Mouse (Mus musculus): ENCODE measurements at regions not wholly inside any gene's neighbourhood (a gene's known extent, or its start where the extent isn't known, plus 50 kb on each side); places are given as distances from the start of the nearest gene placed in this dataset.

GRCm38 (mm10) chr2:166353447-166354111 lies 198.1 kb upstream of the Sulf2 start:
- DNase-seq (ENCODE audit: low spot score): no peak

DNA sequence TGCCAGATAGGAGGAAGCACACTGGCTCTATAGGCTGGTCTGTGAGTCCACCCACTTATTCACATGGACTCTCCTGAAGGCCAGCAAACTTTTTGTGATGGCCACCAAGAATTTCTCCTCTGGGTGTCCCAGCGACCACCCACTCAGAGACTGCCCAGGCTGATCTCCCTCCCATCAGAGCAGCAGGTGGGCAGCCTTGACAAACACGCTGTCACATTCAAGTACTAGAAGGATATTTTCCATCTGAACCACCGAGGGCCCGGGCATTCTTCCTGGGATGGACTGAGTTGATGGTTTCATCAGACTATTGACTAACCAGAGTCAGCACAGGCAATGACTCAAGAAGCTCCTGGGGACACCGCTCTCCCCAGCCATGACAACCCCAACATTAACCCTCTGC lies 196.5 kb upstream of the Sulf2 start:
- DNase-seq (ENCODE audit: low spot score): no peak

DNA sequence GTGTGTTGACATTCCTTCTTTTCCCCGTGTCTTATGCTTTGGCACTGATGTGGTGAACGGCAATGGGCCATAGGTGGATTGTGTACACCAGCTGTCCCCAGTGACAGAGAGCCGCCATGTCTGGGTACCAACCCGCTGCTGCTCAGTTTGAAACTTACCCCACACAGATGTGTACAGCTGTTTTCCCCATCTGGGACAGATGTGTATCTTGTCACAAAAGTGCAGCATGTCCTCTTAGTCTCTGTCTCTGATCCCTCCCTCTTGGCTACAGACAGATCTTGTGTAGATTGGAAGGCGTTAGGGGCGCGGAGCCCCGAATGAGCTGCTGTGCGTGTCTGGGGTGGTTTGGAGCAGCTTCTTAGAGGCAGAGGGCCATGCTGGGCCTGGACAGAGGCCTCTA lies 196.1 kb upstream of the Sulf2 start:
- DNase-seq (ENCODE audit: low spot score): no peak

DNA sequence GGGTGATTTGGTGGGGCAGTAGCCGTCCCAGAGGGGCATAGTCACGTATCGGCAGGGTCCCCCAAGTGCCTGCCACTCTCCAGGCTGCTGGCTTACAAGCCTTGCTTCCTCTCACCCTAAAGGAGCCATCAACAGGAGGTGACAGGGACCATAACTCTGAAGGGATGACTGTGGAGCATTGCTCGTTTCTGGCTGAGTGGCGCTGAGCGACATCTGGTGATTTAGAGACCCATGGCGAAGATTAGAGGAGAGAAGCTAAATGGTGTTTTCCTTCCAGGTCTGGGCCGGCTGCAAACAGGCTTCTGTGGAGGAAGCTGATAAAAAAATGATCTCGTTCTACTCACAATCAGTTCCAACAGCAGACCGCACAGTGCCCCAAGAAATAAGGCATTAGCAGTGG lies 193.2 kb upstream of the Sulf2 start:
- DNase-seq (ENCODE audit: low spot score): no peak

- no peak for DNase-seq (ENCODE audit: low spot score)
Observed at GRCm38 (mm10) chr2:166346421-166347182, 191.1 kb upstream of the Sulf2 start.

GRCm38 (mm10) chr2:166343551-166344340 lies 188.3 kb upstream of the Sulf2 start:
- no peak for DNase-seq (ENCODE audit: low spot score)

GRCm38 (mm10) chr2:166342407-166342806 lies 186.9 kb upstream of the Sulf2 start:
- no peak for DNase-seq (ENCODE audit: low spot score)

- no peak for DNase-seq (ENCODE audit: low spot score)
Observed at GRCm38 (mm10) chr2:166340196-166340595, 184.7 kb upstream of the Sulf2 start.

- no peak for DNase-seq (ENCODE audit: low spot score)
Observed at GRCm38 (mm10) chr2:166339427-166339826, 184.0 kb upstream of the Sulf2 start.

- DNase-seq (ENCODE audit: low spot score): no peak
Observed at GRCm38 (mm10) chr2:166338396-166339085, 183.1 kb upstream of the Sulf2 start.

DNA sequence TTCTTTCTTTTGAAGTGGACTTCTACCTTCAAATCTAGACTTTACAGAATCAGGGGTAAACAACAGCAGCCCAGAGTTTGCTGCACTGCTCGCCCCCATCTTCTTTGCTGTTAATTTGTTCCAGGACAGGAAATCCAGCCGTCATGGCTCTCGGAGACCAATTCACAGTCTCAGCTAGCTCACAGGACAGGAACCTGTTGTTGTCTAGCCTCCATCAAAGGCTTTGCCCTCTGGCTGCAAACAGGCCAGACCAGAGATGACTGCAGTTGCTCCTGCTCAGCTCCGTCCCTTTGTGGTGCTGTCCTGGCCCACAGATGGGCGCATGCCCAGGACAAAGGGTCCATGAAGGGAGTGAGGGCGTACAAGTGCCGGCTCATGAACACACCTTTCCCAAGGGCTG lies 182.2 kb upstream of the Sulf2 start:
- no peak for DNase-seq (ENCODE audit: low spot score)

DNA sequence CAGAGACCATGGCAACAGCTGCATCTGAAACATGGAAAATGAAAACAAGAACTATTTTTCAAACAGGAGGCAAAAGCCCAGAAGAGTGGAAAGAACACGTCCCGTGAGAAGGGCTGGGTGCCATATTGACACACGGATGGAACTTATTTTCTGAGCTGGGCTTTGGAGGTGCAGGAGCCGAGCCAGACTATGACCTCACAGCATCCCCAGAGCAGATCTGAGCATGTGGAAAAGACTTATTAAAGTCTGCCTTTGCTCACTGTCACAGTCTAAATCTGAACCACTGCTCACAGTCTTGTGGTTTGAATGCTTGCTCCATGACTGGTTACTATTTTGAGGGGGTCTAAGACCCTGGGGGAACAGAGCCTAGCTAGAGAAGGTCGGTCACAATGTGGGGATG lies 180.2 kb upstream of the Sulf2 start:
- DNase-seq (ENCODE audit: low spot score): no peak

- DNase-seq (ENCODE audit: low spot score): no peak
Observed at GRCm38 (mm10) chr2:166334559-166334958, 179.1 kb upstream of the Sulf2 start.

DNA sequence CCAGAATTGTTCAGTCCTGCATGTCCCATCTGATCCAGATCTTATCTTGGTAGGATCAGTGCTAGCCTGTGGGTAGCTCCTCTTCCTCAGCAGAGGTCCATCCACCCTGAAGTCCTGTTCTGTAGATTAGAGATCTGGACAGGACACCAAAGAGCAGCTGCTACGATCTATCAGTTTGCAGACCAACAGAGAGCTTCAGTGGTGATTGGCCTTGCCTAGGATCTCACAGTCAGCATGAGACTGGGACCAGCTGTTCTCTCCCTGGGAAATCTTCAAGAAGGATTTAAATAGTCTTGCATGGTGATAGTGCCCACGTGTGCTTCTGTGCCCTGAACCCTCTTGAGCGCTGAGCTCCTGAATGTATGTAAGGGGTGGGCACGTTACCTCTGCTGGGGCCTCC lies 178.4 kb upstream of the Sulf2 start:
- DNase-seq (ENCODE audit: low spot score): no peak

GRCm38 (mm10) chr2:166332748-166333417 lies 177.4 kb upstream of the Sulf2 start:
- DNase-seq (ENCODE audit: low spot score): peak; percentile 39

DNA sequence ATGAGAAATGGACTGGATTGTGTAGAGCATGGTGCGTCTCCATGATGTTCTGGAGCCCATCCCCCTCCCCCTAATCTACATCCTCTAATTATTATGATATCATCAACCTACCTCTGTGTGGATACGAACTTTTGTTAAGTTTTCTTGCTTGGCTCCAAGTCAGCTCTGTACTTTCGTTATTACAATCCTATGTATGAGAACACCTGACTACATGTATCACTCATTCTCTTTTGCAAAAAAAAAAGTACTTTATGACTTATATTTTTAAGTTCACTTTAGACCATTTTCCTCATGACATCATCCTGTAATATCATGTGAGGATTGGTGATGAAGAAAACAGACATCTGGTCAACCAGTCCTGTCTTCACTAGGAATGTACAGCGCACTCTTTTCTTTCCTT lies 175.7 kb upstream of the Sulf2 start:
- no peak for DNase-seq (ENCODE audit: low spot score)

DNA sequence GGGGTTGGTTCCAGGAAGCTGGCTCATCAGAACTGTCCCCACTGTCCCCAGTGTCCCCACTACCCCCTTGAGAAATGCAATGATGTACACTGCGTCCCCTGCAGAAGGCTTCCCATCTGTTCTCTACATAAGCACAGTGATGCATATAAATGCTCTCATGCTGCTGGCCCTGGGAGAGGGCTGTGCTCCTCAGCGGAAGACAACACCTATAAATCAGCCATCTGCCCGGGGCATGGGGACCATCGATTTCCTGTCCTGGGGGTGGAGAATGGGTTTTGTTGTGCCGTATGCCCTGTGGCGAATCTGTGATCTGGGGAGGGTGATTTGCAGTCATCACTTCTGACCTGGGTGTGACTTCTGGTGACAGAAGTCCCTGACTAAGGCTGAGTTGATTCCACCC lies 174.9 kb upstream of the Sulf2 start:
- peak; percentile 34 for DNase-seq (ENCODE audit: low spot score)

DNA sequence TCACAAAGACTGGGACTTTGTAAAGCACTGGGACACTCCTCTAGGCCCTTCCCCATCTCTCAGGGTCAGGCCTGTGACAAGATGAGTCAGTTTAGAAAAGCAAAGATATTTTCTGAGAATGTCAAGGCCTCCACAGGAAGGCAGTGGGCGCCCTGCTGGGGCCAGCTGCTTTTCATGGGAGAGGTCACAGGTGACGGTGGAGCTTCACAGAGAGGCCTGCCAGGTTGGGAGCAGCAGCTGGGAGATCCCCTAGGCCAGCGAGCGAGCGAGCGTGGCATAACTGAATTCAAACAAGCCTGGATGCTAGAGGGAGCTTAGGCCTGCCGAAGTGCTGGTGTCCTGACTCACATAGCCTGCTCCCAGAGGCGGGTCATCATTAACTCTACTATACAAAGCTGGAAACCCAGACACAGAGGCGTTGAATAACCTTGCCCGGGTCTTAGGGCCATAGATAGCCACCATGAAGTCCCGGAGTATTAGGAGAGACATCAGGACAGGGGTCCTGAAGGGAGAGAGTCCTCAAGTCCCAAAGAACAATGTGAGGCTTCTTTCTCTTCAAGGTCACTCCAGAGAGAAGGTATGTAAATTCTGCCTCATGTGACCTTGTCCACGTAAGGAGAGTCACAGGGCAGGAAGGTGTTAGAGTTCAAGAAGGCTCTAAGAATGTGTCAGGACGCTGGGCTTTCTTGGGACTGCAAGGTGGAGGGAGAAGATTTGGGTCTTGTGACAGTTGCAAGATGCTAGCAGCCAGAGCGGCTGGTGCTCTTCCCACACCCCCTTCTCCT lies 174.3 kb upstream of the Sulf2 start:
- DNase-seq (ENCODE audit: low spot score): no peak

DNA sequence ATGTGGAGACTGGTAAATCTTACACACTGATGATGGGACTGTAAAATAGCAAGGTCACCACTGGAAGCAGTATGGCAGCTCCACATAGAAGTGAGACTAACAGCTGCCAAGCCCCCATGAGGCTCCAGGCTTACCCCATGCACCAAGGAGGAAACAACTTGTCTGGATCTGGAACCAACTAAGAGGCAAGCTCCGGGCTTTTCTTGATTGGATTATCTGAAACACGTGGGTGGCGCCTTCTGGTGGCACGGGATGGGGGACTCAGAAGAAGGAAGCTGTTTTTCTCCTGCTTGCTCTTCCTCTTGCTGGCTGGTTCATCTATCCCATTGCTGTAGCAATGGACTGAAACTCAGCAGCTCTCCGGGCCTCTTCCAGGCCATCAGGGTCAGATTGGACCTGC lies 171.5 kb upstream of the Sulf2 start:
- DNase-seq (ENCODE audit: low spot score): no peak

DNA sequence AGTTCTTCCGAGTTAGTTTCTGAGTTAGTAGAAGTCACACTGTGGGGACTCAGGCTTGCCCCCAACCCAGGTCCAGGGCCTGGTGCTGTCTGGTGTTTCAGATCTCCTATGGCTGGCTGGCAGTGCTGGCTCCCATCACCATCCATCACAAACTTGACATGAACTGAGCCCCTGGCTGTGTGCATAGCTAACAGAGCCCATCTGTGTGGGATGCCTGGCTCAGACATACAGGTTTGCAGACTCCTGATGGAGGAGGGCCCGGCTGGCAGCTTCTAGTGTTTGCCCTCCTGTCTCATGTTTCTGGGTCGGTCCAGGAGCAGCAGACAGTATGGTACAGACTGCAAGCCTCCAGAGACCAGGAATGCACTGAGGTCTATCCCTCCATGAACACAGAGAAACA lies 169.5 kb upstream of the Sulf2 start:
- DNase-seq (ENCODE audit: low spot score): peak; percentile 27

DNA sequence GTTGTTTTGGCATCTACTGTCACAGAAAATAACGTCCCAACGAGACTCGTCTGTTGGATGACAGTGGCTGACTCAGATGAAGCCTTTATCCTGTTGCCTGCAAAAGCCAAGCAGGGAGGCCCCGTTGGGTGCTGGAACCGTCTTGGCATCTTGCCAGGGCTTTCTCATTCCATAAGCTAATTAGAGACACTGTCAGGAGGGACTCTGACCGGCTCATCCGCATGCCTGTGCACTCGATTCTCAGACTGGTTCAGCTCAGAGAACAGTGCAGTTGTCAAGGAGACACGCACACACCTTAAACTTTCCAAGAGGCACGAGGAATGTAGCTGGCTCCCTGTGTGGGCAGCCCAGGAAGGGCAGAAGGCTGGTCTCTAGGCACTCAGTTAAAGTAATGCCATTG lies 169.0 kb upstream of the Sulf2 start:
- no peak for DNase-seq (ENCODE audit: low spot score)

Measured in yolk sac, embryonic 10.5 days (tissue).